Mouse (Mus musculus) hindbrain, embryonic 11.5 days (tissue): ENCODE measurements around the gene Gm1604a. TPM values are rescaled to one million over a fixed set of nuclear protein-coding genes. Genes with fewer than 3 reads are reported as not detected.
A peak's percentile ranks its signal among the peaks of the same experiment; 100 is the strongest.
"Not testable (repeated sequence)": the region's sequence is repeated elsewhere in the genome, so short reads cannot be mapped to it uniquely, and the experiment has no call there.

Source experiments
- ATAC-seq: fragments of 200-750 bp; cut with Nextera tagmentation; 2 replicates; pipeline ENCODE4 v1.8.0; 2017; ENCODE audit warnings: mild to moderate bottlenecking, moderate TSS enrichment, moderate library complexity; ENCODE audit not compliant: low FRiP score
- DNase-seq: peaks from one replicate; pipeline ENCODE4 v3.0.0-alpha.2; 2015; ENCODE audit warnings: low spot score
- H3K27ac ChIP-seq: fragments of 300-500 bp; sonication (generic); 2 replicates; pipeline ENCODE4 v1.5.1; 2014; ENCODE audit warnings: mild to moderate bottlenecking, low read depth, low read length
- H3K27me3 ChIP-seq: fragments of 300-500 bp; sonication (generic); 2 replicates; pipeline ENCODE4 v1.6.1; 2014; ENCODE audit warnings: mild to moderate bottlenecking, low read length, moderate library complexity, mixed read lengths; ENCODE audit not compliant: control insufficient read depth, insufficient read depth
- H3K36me3 ChIP-seq: fragments of 300-500 bp; sonication (generic); 2 replicates; pipeline ENCODE4 v1.6.1; 2014; ENCODE audit warnings: mild to moderate bottlenecking, low read length, moderate library complexity, mixed read lengths; ENCODE audit not compliant: control insufficient read depth, insufficient read depth
- H3K4me1 ChIP-seq: fragments of 300-500 bp; sonication (generic); replicated peaks from 2 replicates; pipeline ENCODE4 v1.6.1; 2014; ENCODE audit warnings: low read length, mixed read lengths; ENCODE audit not compliant: control insufficient read depth, insufficient read depth
- H3K4me2 ChIP-seq: fragments of 300-500 bp; sonication (generic); replicated peaks from 2 replicates; pipeline ENCODE4 v1.6.1; 2014; ENCODE audit warnings: mild to moderate bottlenecking, low read depth, low read length
- H3K4me3 ChIP-seq: fragments of 300-500 bp; sonication (generic); 2 replicates; pipeline ENCODE4 v1.5.1; 2014; ENCODE audit warnings: low read depth, low read length
- H3K9ac ChIP-seq: fragments of 300-500 bp; sonication (generic); 2 replicates; pipeline ENCODE4 v1.6.1; 2014; ENCODE audit warnings: low read depth, low read length
- H3K9me3 ChIP-seq: fragments of 300-500 bp; sonication (generic); 2 replicates; pipeline ENCODE4 v1.6.1; 2016; ENCODE audit warnings: low read length; ENCODE audit not compliant: control insufficient read depth
- WGBS: fragments of 180-500 bp; shearing (Covaris S2); extraction: QIAGEN DNeasy Blood & Tissue Kit; methylation state at CpG from one replicate; pipeline ENCODE4 v1.1.7; 2014; 5-methylcytosine and 5-hydroxymethylcytosine counted together
- polyA plus RNA-seq: library from polyadenylated mRNA; unstranded; fragments of >200 nt; fragmentation: Nextera tagmentation; extraction: Ambion mirVana; gene quantifications from 2 replicates; pipeline ENCODE4 v1.2.1, GENCODE M21; 2014

Gene Gm1604a
- polyA plus RNA-seq, result not detected in 2 replicates

GRCm38 (mm10) chr17:7025257-7025656, at the start of gene Gm1604a:
Gene Gm1604a, plus strand, starts transcription at chr17:7025568.
- not testable (repeated sequence) for H3K4me2 ChIP-seq, H3K9ac ChIP-seq, H3K4me1 ChIP-seq, H3K27ac ChIP-seq, H3K9me3 ChIP-seq, H3K4me3 ChIP-seq, H3K36me3 ChIP-seq, H3K27me3 ChIP-seq, DNase-seq
- peak; percentile 82 for ATAC-seq
- WGBS, result 16% methylated on average over 6 of the region's 14 CpGs

- not testable (repeated sequence) for H3K9me3 ChIP-seq, H3K36me3 ChIP-seq, H3K4me1 ChIP-seq, H3K27ac ChIP-seq, H3K27me3 ChIP-seq
- Histone ChIP-seq H3K9ac (peak within 1 kb of the TSS; percentile 64), H3K4me2 (peak within 1 kb of the TSS; percentile 35), H3K4me3 (peak within 1 kb of the TSS; percentile 41)
- ATAC-seq, result peak; percentile 99
- DNase-seq, result peak; percentile 46
- WGBS, result under 1% methylated on average over 33 of the region's 68 CpGs
Observed at GRCm38 (mm10) chr17:6978287-6979248, 46.8 kb upstream of the Gm1604a start, which contains the start of gene Gm49721. Gene Gm49721, plus strand, starts transcription at chr17:6978904.

DNA sequence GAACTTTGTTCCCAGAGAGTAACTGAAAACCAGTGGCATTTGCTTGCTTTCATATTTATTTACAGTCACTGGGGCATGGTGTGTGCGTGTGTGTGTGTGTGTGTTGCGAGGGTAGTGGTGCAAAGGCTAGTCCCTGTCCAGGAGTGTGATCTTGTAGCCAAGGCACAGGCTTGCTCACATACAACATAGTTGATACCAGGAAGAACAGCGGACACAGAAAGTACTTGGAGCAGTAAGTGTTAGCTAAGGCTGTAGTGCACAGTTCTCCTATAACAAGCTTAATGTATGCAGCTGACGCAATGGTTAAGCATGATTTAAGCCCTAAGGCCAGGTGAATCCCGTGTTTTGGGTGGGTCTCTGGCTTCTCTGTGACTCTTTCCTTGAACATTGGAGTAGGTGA, 46.0 kb upstream of the Gm1604a start:
- H3K27ac ChIP-seq, H3K27me3 ChIP-seq, H3K4me1 ChIP-seq, H3K9me3 ChIP-seq, H3K36me3 ChIP-seq: not testable (repeated sequence)
- peak overlapping the region; percentile 64; the same call in 1 of the 2 replicates for H3K9ac ChIP-seq
- 0 out of 2 replicates have a peak, but pooled peaks have one; percentile 4 for ATAC-seq
- DNase-seq, result peak; percentile 7
- peak overlapping the region; percentile 35 for H3K4me2 ChIP-seq
- H3K4me3 ChIP-seq, result peak overlapping the region; percentile 41
- WGBS, result 29% methylated on average over 5 of the region's 5 CpGs

GRCm38 (mm10) chr17:6980144-6980543, 45.2 kb upstream of the Gm1604a start:
- H3K4me2 ChIP-seq, H3K27ac ChIP-seq, H3K9ac ChIP-seq, DNase-seq, H3K27me3 ChIP-seq, H3K4me3 ChIP-seq, H3K36me3 ChIP-seq, H3K4me1 ChIP-seq, ATAC-seq, H3K9me3 ChIP-seq: not testable (repeated sequence)
- WGBS, result 97% methylated on average over 5 of the region's 8 CpGs

GRCm38 (mm10) chr17:6986118-6986517, 39.2 kb upstream of the Gm1604a start:
- not testable (repeated sequence) for H3K36me3 ChIP-seq, H3K4me2 ChIP-seq, H3K4me1 ChIP-seq, H3K4me3 ChIP-seq, H3K27ac ChIP-seq, ATAC-seq, H3K27me3 ChIP-seq, H3K9ac ChIP-seq, H3K9me3 ChIP-seq, DNase-seq
- WGBS, result 100% methylated on average over 1 of the region's 1 CpGs

GRCm38 (mm10) chr17:6995504-6995903, 29.9 kb upstream of the Gm1604a start:
- DNase-seq, H3K27me3 ChIP-seq, ATAC-seq, H3K4me3 ChIP-seq, H3K27ac ChIP-seq, H3K36me3 ChIP-seq, H3K4me1 ChIP-seq, H3K9me3 ChIP-seq, H3K4me2 ChIP-seq, H3K9ac ChIP-seq: not testable (repeated sequence)
- WGBS, result no CpG with 5 or more reads among the region's 6 CpGs

DNA sequence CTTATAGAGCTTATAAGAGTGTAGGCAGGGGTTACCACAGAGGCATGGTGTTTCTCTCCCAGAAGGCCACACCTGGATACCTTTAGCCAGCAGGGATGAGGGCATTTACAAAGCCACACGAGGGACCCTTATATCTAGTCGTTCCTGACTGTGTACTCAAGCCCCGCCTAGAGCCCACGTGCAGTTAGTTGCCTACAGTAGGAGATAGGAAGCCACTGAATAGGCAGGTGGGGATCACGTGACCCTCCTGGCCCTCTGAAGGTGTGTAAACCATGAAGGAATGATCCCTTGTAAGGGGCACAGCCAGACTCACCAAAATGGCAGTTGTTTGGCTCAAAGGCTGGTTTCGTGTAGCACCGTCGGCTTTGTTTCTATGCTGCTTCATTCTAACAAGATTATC, 28.5 kb upstream of the Gm1604a start:
- not testable (repeated sequence) for DNase-seq, H3K27ac ChIP-seq, H3K9me3 ChIP-seq, H3K4me3 ChIP-seq, H3K4me1 ChIP-seq, H3K36me3 ChIP-seq, H3K4me2 ChIP-seq, ATAC-seq, H3K9ac ChIP-seq, H3K27me3 ChIP-seq
- 92% methylated on average over 8 of the region's 8 CpGs for WGBS

DNA sequence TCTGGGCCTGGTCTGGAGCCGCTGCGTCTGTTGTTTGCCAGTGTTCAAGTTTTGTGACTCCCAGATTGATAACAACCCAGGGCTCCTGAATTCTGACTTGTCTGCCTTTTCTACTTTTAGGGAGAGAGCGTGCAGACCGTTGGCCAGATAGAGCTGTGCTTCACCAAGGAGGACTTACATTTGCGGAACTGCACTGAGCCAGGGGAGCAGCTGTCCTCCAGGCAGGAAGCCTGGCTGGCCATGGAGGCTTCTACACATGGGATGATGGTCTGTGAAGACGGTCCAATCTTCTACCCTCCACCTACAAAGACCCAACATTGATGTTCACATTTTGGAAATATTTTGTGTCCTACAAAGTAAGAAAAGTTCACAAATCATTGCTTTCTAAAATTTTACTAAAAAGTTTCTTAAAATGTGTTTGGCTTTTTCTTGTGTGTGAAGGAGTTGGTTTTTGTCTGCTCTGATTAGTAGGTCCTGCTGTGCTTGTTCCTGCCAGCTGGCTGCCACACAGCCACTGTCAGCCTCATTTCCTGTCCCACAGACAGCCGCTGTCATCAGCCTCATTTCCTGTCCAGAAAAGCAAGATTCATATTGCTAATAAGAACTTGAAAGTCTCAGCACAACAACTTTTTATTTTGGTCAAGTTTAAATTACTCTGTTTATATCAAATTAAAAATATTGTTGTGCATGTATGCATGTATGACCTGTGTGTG, 27.4 kb upstream of the Gm1604a start:
- H3K4me3 ChIP-seq, ATAC-seq, H3K9me3 ChIP-seq, H3K4me2 ChIP-seq, H3K36me3 ChIP-seq, H3K9ac ChIP-seq, H3K27me3 ChIP-seq, DNase-seq, H3K4me1 ChIP-seq, H3K27ac ChIP-seq: not testable (repeated sequence)
- no CpG with 5 or more reads among the region's 7 CpGs for WGBS
